Mouse (Mus musculus): Measurements from ENCODE around the gene Optc.

The Optc gene

DNA sequence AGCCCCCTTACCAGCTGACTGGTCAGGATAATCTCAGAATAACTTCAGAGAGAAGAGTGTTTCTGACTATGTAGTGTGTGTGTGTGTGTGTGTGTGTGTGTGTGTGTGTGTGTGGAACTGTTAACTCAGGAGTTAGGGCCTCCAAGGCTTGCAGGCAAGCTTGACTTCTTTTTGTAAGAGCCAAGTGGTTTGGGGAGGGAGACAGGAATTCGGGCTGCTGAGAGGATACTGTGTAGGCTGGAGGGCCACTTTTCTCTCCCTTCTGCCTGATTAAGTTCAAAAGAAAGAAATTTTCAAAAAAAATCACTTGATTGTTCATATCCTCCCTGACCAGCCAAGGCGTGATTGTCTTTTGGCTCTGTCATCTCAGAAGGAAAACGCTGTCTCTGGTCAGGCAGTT is 12.6 kb upstream of the Optc start:
- in situ Hi-C loops (cut with MboI, MseI): no loop called here

DNA sequence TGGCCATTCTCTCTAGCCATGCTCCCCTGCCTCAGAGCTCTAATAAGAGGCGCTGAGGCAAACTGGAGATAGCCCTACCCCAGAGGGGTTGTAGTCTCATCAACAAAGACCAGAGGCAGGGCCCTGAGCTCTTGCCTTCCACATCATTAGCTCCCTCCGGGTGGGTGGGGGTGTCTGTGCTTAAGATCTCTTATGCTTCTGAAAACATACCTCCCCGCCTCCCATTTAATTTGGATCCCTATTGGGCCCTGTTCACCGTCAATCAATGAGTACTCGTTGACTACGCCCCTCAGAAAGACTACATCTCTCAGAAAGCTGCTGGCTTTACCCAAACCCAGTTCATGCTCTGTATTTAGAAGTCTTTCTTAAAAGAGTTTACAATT is 10.3 kb upstream of the Optc start:
- in situ Hi-C loops (cut with MboI, MseI): no loop called here

DNA sequence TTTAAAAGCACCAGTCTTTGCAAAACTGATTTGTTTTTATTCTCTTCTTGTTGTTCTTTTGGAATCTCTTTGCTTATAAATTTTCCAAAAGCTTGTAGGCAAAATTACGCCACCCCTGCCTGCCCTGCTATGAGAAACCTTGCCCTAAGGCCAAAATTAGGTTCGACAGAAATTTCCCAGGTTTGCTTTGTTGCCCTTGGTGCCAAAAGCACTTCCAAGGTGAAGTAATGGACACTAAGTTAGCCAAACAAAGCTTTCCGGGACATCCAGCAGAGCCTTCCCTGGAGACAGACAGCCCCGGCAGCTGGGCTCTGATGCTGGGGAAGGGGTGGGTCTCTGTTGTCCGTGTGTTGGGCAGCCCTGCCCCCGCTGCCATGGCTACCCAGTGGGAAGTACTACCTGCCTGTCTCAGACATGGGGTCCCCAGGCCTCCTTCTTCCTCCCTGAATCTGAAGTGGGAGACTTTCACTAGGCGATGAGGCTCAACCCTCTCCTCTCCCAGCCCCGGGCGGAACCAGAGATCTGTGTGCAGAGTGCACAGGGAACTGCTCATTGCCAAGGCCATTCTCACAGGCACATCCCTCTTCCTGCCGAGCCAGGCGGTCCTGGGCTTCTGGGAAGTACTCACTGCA is 9.8 kb upstream of the Optc start:
- in situ Hi-C loops (cut with MboI, MseI): no loop called here

DNA sequence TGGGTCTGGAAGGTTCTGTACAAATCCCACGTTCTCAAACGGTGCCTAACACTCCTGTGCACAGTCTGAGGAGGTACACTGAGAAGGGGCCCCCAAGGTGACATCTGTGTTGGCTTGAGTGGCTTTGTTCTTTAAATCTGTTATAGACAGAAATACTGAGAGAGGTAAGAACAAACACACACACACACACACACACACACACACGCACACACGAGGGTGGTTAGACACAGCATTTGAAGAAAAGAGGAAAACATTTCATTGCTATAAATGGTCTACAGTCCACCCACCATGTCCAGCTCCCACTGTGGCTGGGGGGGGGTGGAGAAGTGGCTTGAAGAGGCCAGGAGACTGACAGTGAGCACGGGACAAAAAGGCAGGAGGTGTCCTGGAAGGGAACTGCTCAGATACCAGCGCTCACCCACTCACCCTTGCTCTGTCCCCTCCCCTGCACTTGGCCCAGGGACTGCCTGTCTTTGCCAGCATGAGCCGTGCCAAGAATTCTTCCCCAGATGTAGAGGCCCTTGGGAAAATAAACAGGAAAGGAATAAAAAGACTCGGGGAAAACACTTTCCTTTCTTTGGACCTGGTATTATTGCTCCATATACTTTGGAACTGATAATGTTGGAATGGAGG is 8.0 kb upstream of the Optc start:
- in situ Hi-C loops (cut with MboI, MseI): no loop called here

DNA sequence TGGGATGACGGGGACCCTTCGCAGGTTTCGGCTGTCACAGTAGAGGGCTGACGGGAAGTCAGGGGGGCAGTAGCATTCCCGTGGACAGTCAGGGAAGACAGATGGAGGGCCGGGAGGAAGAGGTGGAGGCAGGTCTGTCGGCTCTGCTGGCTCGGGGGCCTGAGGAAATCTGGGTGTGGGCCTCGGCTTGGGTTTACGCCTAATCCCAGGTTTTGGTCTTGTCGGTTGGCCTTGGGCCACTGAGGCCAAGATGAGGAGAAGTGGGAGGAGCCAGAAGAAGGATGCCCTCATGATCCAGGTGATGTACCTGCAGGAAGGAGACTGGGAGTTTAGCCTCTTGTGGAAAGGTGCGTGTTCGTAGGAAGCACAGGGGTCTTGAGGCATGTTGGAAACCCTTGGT is 7.3 kb upstream of the Optc start:
- in situ Hi-C loops (cut with MboI, MseI): no loop called here

DNA sequence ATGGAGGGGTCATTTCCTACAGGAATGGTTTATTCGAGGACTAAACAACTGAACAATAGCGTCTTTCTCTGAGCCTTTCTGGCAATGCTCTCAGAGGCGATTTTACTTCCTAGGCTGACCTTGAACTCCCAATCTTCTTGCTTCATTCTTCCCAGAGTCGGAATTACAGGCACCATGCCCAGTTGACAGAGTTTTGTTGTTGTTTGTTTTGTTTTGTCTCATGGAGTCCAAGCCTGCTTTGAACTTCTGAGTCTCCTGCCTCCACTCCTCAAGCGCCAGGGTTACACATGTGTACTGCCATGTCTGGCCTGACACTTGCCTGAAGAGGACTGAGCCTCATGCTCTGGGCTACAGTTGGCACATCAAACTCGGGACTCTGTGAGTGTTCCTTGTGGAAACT is 5.2 kb upstream of the Optc start:
- in situ Hi-C loops (cut with MboI, MseI): loop anchor here (5.0 kb wide), 2 partner anchors 134 to 194 kb away; no protein-coding TSS in a partner anchor

DNA sequence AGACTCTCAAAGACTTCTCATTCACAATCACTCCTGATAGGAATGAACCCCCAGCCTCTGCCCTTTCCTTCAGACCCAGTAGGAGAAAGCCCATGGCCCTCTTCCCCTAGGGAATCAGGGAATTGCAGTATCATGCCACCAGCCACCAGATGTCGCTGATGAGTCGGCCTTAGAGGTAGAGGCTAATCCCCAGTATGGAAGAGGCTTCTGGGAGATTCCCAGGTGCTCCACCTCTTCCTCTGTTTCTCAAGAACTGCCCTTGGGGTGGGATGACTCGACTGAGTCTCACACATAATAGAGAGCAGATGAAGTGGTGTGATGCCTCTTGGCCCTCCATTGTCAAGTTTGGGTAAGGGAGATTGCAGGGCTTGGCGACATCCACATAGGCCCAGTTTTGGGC is 3.7 kb upstream of the Optc start:
- in situ Hi-C loops (cut with MboI, MseI): loop anchor here (5.0 kb wide), 2 partner anchors 136 to 196 kb away; no protein-coding TSS in a partner anchor

DNA sequence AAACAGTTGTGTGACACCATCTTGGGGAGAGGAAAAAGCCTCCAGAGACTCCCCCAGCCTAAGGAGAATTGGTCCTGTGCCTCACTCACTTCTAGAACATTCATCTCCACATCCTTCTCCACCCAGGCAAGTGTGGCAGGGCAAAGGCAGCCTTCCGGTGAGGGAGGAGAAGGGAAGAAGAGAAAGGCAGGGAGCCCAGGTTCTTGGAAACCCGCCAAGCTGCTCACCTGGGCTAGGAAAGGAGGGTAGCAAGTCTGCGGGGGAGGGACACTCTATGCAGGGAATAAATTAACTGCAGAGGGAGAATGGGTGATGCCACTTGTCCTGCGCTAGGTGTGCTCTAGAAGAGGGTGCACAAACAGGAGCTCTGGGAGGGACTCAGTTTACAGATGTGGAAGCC is 3.2 kb upstream of the Optc start:
- in situ Hi-C loops (cut with MboI, MseI): loop anchor here (5.0 kb wide), 2 partner anchors 136 to 196 kb away; no protein-coding TSS in a partner anchor

DNA sequence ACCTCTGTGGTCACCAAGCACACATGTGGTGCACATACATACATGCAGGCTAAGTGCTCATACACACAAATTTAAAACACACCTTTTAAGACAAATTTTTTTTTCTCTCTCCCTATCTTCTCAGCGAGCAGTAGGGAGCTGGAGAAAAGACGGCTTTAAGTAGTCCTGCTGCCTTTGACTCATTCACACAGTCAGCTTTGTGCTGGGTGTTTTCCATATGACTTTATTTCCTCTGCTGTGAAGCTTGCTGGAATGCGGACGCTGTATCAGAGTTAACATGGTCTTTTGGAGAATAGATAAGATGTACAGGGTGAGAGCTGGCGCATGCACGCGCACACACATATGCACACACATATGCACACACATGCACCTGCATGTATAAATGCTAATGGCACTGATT is 2.3 kb upstream of the Optc start:
- in situ Hi-C loops (cut with MboI, MseI): loop anchor here (5.0 kb wide), 2 partner anchors 137 to 197 kb away; no protein-coding TSS in a partner anchor

DNA sequence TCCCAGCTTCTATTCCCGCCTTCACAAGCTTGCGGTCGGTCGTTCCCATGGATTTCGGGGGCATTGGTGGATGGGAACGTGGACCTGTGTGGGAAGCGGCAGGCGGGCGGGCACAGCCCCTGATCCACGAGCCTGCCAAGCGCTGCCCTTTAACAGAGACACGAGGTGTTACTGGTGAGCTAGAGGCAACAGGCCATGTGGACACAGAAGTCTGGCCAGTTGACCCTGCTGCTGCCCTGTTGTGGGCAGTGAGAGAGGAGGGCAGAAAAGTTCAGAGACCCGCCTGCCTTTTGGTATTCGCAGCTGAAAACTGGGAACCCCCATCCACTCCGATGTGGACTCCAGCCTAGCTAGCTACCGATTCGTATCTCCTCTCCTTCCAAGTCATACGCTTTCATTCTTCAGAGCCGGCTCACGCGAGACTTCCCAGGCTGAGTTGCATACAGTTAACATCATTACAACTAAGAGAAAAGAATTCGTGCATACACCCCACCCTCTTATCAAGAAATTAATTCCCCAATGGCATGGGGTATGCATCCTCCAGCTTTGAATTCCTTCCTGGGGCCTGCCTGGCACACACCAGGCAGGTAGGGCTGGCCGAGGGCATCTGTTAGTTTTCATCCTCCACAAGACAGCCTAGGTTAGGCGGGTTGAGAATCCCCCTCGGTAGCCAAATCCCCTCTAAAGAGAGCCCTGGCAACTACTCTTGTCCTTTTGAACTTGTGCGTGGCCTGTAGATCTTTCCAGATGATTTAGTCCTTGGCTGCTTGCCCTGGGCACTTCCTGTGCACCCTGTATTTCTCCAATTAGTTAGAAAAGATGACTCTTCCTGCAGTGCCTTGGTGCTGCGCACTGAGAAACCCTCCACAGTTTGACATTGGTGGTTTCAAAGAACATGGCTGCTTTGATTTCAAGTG is 1.1 kb upstream of the Optc start:
- in situ Hi-C loops (cut with MboI, MseI): loop anchor here in 1 of 2 experiments (5.0 kb wide), 1 partner anchor 138 kb away; no protein-coding TSS in a partner anchor

DNA sequence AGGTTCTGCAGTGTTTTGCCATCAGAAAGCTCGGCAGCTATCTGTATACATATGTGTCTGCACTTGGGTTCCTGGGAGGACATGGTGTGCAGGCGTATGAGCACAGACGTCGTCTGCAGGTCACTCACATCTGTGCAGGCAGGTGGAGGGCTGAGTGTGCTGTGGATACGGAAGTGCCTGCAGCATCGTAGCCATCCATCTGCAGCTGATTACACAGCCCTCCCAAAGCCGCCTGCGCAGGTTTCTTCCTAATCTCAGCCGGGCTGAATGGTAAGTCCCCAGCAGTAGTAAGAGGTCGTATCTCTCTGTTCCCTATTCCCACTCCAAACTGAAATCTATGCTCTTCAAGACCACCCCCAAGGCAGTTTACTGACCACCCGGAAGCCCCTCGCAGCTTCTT is 1.4 kb downstream of the Optc start:
- in situ Hi-C loops (cut with MboI, MseI): loop anchor here in 1 of 2 experiments (5.0 kb wide), 1 partner anchor 141 kb away; no protein-coding TSS in a partner anchor

DNA sequence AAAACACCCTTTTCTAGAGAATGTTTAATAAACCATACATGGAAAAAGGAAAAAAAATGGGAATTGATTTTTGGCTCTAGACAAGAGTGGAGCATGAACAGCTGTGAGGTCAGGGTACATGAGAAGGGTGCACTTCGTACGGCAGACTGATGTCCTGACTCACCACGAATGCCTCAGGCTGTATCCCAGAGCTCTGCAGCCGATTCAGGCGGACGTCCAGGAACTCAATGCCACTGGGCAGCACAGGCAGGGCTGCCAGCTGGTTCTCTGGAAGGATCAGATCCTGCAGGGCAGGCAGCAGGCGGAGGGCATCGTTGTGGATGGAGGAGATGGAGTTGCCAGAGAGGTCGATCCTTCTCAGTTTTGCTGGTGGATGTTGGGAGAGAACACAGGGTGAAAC is 7.0 kb downstream of the Optc start:
- in situ Hi-C loops (cut with MboI, MseI): no loop called here

DNA sequence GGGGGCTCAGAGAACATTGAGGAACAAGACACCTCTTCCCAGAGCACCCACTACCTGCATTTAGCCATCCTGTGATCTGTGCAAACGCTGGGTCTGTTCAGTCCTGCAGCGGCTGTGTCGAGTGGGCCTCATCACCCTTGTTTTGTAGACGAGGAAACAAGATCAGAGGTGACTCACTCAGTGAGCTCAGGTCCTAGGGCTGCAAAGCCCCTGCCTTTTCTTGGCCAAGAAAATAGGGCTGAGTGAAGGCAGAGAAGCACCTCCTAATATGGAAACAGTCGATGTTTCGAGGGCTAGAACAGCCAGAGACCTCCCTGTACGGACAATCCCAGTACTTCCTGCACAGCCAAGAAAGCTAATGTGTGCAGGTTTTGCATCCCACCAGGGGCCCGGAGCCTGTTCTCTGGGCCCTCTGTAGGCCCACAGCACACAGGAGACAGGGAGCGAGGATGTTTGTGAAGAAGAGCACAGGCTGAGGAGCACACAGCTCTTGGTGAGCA is 8.7 kb downstream of the Optc start:
- in situ Hi-C loops (cut with MboI, MseI): no loop called here

DNA sequence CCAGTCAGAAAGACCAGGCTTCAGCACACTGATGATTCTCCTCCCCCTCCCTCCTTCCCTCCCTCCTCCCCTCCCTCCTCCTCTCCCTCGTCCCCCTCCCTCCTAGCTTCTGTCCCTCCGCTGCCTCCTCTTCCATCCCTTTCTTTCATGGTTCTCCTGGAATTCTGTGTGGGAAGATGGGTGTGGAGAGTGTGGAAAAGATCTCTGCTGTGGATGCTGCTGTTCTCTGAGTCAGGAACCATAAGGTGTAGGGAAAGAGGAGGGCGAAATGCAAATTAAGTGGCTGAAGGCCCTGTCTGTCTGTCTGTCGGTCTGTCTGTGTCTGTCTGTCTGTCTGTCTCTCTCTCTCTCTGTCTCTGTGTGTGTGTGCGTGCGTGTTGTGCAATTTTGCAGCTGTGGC is 10.5 kb downstream of the Optc start:
- in situ Hi-C loops (cut with MboI, MseI): no loop called here

DNA sequence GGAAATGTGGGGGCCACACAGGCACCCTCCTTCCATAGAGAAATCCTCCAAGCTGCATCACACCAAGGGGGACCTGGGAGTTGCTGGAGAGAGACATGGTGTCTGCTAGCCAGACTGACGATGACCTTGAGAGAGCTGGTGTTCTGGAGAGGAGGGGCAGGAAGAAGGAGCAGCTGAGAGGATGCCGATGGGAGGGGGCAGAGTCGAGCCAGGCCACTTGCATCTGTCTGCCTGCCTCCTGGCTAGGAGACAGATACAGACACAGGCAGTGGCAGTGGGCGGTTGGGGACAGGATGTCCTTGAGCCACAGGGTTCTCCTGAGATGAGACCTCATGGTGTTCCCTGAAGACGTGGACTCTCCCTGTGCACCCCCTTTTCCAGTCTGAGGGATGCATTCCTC is 16.3 kb downstream of the Optc start:
- in situ Hi-C loops (cut with MboI, MseI): loop anchor here (5.0 kb wide), 3 partner anchors 39 to 154 kb away; no protein-coding TSS in a partner anchor

DNA sequence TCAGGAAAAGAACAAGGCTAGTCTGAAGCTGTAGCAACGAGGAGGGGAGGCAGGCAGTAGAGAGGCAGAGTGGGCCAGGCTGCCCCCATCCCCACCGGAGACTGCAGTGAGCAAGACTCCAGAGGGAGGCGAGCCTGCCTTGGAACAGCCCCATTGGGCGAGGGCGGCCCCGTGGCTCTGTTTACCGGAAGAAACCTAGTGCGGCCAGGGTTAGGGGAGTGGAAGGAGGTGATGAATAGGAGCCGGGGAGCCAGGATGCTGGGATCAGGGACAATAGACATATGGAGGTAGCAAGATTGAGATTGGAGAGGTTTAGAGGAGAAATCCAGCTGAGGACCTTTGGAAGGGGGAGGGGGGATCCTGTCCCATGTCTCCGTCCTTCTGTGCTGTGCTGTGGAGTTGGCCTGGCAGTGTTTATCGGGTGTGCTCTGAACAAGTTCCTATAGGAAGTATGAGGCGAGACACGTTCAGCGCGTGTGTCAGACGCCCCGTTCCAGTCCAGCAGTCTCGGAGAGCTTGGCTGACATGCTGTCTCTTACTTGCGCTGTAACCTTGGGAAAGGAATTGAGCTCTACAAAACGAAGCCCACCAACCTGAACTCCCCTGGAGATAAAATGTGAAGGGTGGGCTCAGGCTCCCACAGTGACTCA is 17.7 kb downstream of the Optc start:
- in situ Hi-C loops (cut with MboI, MseI): loop anchor here (5.0 to 10.0 kb wide), 5 partner anchors 38 to 1435 kb away; partner anchors contain the start of gene Lmod1 (in 1 of the 2)

DNA sequence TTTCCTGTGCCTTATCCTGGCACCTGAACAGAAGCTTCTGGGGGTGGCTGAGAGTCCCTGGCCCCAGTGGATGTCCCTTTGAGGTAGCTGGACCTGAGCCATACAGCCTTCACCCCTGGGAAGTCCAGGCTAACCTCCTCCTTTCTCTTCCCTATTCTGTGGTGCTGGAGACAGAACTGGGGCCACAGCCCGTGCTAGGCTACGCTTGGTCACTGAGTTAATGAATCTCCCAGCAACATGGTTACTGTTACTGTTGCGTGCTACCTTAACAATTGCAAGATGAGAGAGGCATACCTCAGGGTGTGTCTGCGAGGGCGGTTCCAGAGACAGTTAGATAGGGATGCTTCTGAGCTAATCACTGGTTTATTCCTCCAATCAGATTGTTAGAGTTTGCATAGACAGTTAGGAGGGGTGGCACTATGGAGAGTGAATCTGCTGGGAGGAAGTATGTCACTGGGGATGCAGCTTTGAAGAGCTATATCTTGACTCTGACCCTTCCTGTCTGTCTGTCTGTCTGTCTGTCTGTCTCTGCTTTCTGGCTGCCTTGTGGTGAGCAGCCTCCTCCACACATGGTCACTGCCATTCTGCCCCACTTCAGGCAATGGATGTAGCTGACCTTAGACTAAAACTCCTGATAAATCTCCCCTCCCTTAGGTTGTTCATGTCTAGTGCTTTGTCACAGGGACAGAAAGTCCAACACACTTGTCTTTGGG is 20.1 kb downstream of the Optc start:
- in situ Hi-C loops (cut with MboI, MseI): loop anchor here in 1 of 2 experiments (5.0 to 10.0 kb wide), 2 partner anchors 70 to 1437 kb away; partner anchors contain the start of gene Lmod1

DNA sequence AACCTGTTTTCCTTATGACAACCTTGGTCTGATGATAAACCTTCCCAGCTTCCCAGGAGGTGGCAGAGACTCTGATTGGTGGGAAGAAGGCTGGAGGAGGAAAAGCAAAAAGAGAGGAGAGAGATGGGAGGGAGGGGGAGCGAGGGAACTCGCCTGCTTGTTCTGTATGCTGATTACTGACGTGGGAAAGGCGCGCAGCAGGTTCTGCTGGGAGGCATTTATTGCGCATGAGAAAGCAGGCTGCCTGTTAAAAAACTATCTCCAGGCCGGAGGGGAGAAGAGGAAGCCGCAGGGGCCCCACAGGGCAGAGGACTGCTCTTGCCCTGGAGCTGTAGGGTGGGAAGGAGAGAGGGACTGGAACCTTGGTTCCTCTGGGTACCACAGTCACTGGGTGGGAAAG is 20.8 kb downstream of the Optc start:
- in situ Hi-C loops (cut with MboI, MseI): loop anchor here in 1 of 2 experiments (5.0 to 10.0 kb wide), 2 partner anchors 70 to 1438 kb away; partner anchors contain the start of gene Lmod1

DNA sequence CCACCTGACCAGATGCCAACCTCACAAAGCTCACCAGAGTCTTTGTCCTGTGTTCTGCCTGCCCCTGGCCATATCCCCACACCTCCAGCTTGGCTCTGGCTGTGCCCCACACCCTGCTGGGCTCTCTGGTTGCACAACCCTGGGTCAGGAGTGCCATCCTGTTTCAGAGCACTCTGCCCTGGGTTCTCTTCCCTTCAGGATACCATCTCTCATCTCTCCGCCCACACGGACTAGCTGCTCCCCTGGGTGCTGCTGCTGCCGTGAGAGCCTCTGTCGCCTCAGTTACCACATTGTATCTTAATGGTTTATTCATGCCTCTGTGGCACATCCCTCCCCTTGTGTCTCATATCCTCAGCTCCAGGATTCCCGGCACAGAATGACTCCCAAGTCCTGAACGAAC is 21.4 kb downstream of the Optc start:
- in situ Hi-C loops (cut with MboI, MseI): loop anchor here in 1 of 2 experiments (5.0 to 10.0 kb wide), 2 partner anchors 69 to 1438 kb away; partner anchors contain the start of gene Lmod1

DNA sequence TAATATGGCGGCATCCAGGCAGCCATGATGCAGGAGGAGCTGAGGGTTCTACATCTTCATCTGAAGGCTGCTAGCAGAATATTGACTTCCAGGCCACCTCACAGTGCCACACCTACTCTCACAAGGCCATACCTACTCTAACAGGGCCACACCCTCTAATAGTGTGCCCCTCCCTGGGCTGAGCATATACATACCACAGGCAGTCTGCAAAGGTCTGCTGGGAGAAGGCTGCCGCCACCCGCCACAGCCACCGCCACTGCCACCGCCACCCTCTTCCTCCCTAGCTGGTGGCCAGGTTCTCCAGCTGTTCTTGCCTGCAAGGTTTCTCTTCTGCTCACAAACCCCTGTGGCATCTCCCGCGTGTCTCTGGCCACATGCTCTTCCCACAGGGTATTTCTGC is 22.0 kb downstream of the Optc start:
- in situ Hi-C loops (cut with MboI, MseI): loop anchor here in 1 of 2 experiments (5.0 to 10.0 kb wide), 2 partner anchors 69 to 1439 kb away; partner anchors contain the start of gene Lmod1

Measured in T-helper 17 cell (primary cell).